In genomic region chr10:127674794-127675522, GRCm38 (mm10) we compare ENCODE assay signal across 8 mouse cellular contexts. TPM values are rescaled to one million over a fixed set of nuclear protein-coding genes. Genes with fewer than 3 reads are reported as not detected.
DNase-seq lines count a peak whose midpoint lies in the region; ATAC-seq and TF ChIP-seq lines count a peak whose summit lies in the region.

No protein-coding gene starts in this region.

- H3K9ac ChIP-seq in limb, embryonic 14.5 days (ENCODE audit: low read depth, low read length, severe bottlenecking), result no peak overlapping the region
- H3K9ac ChIP-seq in stomach, embryonic 16.5 days (ENCODE audit: low read length), result no peak overlapping the region

- H3K9me3 ChIP-seq in limb, embryonic 14.5 days (ENCODE audit: control insufficient read depth, low read length), result no peaks in the 10 kb centered on the region
- H3K9me3 ChIP-seq in stomach, embryonic 16.5 days (replicated peaks; ENCODE audit: control insufficient read depth, low read length), result no peaks in the 10 kb centered on the region

- H3K4me1 ChIP-seq in kidney, adult 2 months (ENCODE audit: control insufficient read depth, insufficient read depth, low read length), result no peaks in the 10 kb centered on the region; the same call in 1 of the 2 replicates
- peaks cover 4% of the 10 kb centered on the region for H3K4me1 ChIP-seq in limb, embryonic 14.5 days (ENCODE audit: control insufficient read depth, insufficient read depth, low read length)
- peaks cover 9% of the 10 kb centered on the region for H3K4me1 ChIP-seq in stomach, embryonic 16.5 days (ENCODE audit: control insufficient read depth, insufficient read depth, low read length)

- TF ChIP-seq POLR2A in kidney, adult 2 months (IDR thresholded peaks at IDR 0.05; ENCODE audit: low read depth, low read length), result no peak
- TF ChIP-seq POLR2A in limb, embryonic 14.5 days (IDR thresholded peaks at IDR 0.05; ENCODE audit: borderline replicate concordance, extremely low read depth, insufficient read depth, insufficient read length), result no peak

- no peak overlapping the region for H3K4me3 ChIP-seq in kidney, adult 2 months (ENCODE audit: insufficient read depth, low read depth, low read length)
- H3K4me3 ChIP-seq in limb, embryonic 14.5 days (replicated peaks; ENCODE audit: low read length), result no peak overlapping the region
- no peak overlapping the region for H3K4me3 ChIP-seq in stomach, embryonic 16.5 days (replicated peaks; ENCODE audit: low read length)

- no peak; the same call in 1 of the 2 replicates for ATAC-seq in limb, embryonic 14.5 days (ENCODE audit: low FRiP score, low read depth)
- peak; percentile 3; the same call in 1 of the 2 replicates for ATAC-seq in stomach, embryonic 16.5 days (ENCODE audit: insufficient read depth, low FRiP score)

- peak; percentile 96 for TF ChIP-seq CTCF in kidney, adult 2 months (conservative IDR thresholded peaks at IDR 0.05; ENCODE audit: insufficient read depth, insufficient read length, low read depth, low read length)

- 75% methylated on average over 8 of the region's 8 CpGs for WGBS in kidney, adult 2 months
- 87% methylated on average over 8 of the region's 8 CpGs for WGBS in limb, embryonic 14.5 days
- 74% methylated on average over 8 of the region's 8 CpGs for WGBS in stomach, embryonic 16.5 days

- H3K27me3 ChIP-seq in kidney, adult 2 months (replicated peaks; ENCODE audit: control insufficient read depth, insufficient read depth, low read length), result no peaks in the 10 kb centered on the region
- no peaks in the 10 kb centered on the region for H3K27me3 ChIP-seq in limb, embryonic 14.5 days (ENCODE audit: control insufficient read depth, insufficient read depth, low read length)
- no peaks in the 10 kb centered on the region for H3K27me3 ChIP-seq in stomach, embryonic 16.5 days (ENCODE audit: control insufficient read depth, insufficient read depth, low read length)

- DNase-seq in urinary bladder, postnatal 14 days (ENCODE audit: low spot score), result peak; percentile 93
- DNase-seq in urinary bladder, adult 2 months (ENCODE audit: low spot score), result no peak
- DNase-seq in cerebellum, postnatal 14 days, result peak; percentile 89 to 93
- peak; percentile 84 to 97 for DNase-seq in frontal cortex, postnatal 36 days (ENCODE audit: low spot score in 2 of 2)
- DNase-seq in kidney, adult 2 months, result peak; percentile 98
- DNase-seq in limb, embryonic 14.5 days (ENCODE audit: low spot score), result peak; percentile 82
- peak; percentile 77 to 82 for DNase-seq in natural killer cell, adult 2 months (ENCODE audit: low spot score in 2 of 2)

- H3K27ac ChIP-seq in kidney, adult 2 months (ENCODE audit: insufficient read depth, low read depth, low read length), result peak overlapping the region; percentile 15; the same call in 1 of the 2 replicates
- no peak overlapping the region for H3K27ac ChIP-seq in limb, embryonic 14.5 days (replicated peaks; ENCODE audit: low read depth, low read length)
- H3K27ac ChIP-seq in stomach, embryonic 16.5 days (ENCODE audit: low read length), result peak overlapping the region; percentile 74

- no peak overlapping the region for H3K4me2 ChIP-seq in limb, embryonic 14.5 days (replicated peaks; ENCODE audit: low read depth, low read length, severe bottlenecking)
- H3K4me2 ChIP-seq in stomach, embryonic 16.5 days (ENCODE audit: low read depth, low read length), result no peak overlapping the region

- no peaks in the 10 kb centered on the region for H3K36me3 ChIP-seq in kidney, adult 2 months (ENCODE audit: control insufficient read depth, insufficient read depth, low read length)
- no peaks in the 10 kb centered on the region for H3K36me3 ChIP-seq in limb, embryonic 14.5 days (ENCODE audit: control insufficient read depth, insufficient read depth, low read length)
- H3K36me3 ChIP-seq in stomach, embryonic 16.5 days (ENCODE audit: control insufficient read depth, insufficient read depth, low read length), result no peaks in the 10 kb centered on the region

RNA-seq across cellular contexts. Expression of gene Nab2, which starts 6.6 kb away (rescaled TPM):
- 27.5 and 29.1 TPM in 2 replicates for polyA plus RNA-seq in urinary bladder, adult 2 months (2012; rRNA removed)
- polyA plus RNA-seq in kidney, adult 2 months (2012; rRNA removed), result 17.9 and 18.6 TPM in 2 replicates
- 64.5 and 68.3 TPM in 2 replicates for polyA plus RNA-seq in limb, embryonic 14.5 days (2012; rRNA removed)
- polyA plus RNA-seq in limb, embryonic 14.5 days (2014; fragmentation: Nextera tagmentation; extraction: Ambion mirVana), result 16.4 and 19.9 TPM in 2 replicates
- polyA plus RNA-seq in stomach, embryonic 16.5 days (2015; fragmentation: Nextera tagmentation; extraction: Ambion mirVana), result 9.9 and 10.1 TPM in 2 replicates

RNA-seq across cellular contexts. Expression of gene Nemp1, which starts 8.3 kb away (rescaled TPM):
- polyA plus RNA-seq in urinary bladder, adult 2 months (2012; rRNA removed), result 8.3 and 9.1 TPM in 2 replicates
- 2.3 and 2.5 TPM in 2 replicates for polyA plus RNA-seq in kidney, adult 2 months (2012; rRNA removed)
- polyA plus RNA-seq in limb, embryonic 14.5 days (2012; rRNA removed), result 12.3 and 13.9 TPM in 2 replicates
- 9.0 and 10.2 TPM in 2 replicates for polyA plus RNA-seq in limb, embryonic 14.5 days (2014; fragmentation: Nextera tagmentation; extraction: Ambion mirVana)
- 8.8 and 10.0 TPM in 2 replicates for polyA plus RNA-seq in stomach, embryonic 16.5 days (2015; fragmentation: Nextera tagmentation; extraction: Ambion mirVana)

RNA-seq across cellular contexts. Expression of gene Myo1a, which starts 30.0 kb away (rescaled TPM):
- 0.22 and 0.39 TPM in 2 replicates for polyA plus RNA-seq in urinary bladder, adult 2 months (2012; rRNA removed)
- 0.06 and 0.18 TPM in 2 replicates for polyA plus RNA-seq in kidney, adult 2 months (2012; rRNA removed)
- polyA plus RNA-seq in limb, embryonic 14.5 days (2012; rRNA removed), result 1.2 and 1.7 TPM in 2 replicates
- 0.30 and 0.48 TPM in 2 replicates for polyA plus RNA-seq in limb, embryonic 14.5 days (2014; fragmentation: Nextera tagmentation; extraction: Ambion mirVana)
- 24.5 and 28.6 TPM in 2 replicates for polyA plus RNA-seq in stomach, embryonic 16.5 days (2015; fragmentation: Nextera tagmentation; extraction: Ambion mirVana)

RNA-seq across cellular contexts. Expression of gene Stat6, which starts 32.2 kb away (rescaled TPM):
- 78.1 and 88.7 TPM in 2 replicates for polyA plus RNA-seq in urinary bladder, adult 2 months (2012; rRNA removed)
- 70.2 and 72.1 TPM in 2 replicates for polyA plus RNA-seq in kidney, adult 2 months (2012; rRNA removed)
- polyA plus RNA-seq in limb, embryonic 14.5 days (2012; rRNA removed), result 30.7 and 33.5 TPM in 2 replicates
- polyA plus RNA-seq in limb, embryonic 14.5 days (2014; fragmentation: Nextera tagmentation; extraction: Ambion mirVana), result 22.2 and 24.6 TPM in 2 replicates
- 49.7 and 60.3 TPM in 2 replicates for polyA plus RNA-seq in stomach, embryonic 16.5 days (2015; fragmentation: Nextera tagmentation; extraction: Ambion mirVana)

RNA-seq across cellular contexts. Expression of gene Tac2, which starts 49.3 kb away (rescaled TPM):
- polyA plus RNA-seq in urinary bladder, adult 2 months (2012; rRNA removed), result not detected in 2 replicates
- polyA plus RNA-seq in kidney, adult 2 months (2012; rRNA removed), result 0.26 TPM in 1 of 2 replicates, not detected in the other
- polyA plus RNA-seq in limb, embryonic 14.5 days (2012; rRNA removed), result 0.58 and 15.2 TPM in 2 replicates
- polyA plus RNA-seq in limb, embryonic 14.5 days (2014; fragmentation: Nextera tagmentation; extraction: Ambion mirVana), result 0.44 and 0.84 TPM in 2 replicates
- 0.72 and 1.8 TPM in 2 replicates for polyA plus RNA-seq in stomach, embryonic 16.5 days (2015; fragmentation: Nextera tagmentation; extraction: Ambion mirVana)
